Mouse (Mus musculus) heart, postnatal 4 days (tissue): Measurements from ENCODE around the gene Proca1. TPM values are rescaled to one million over a fixed set of nuclear protein-coding genes. Genes with fewer than 3 reads are reported as not detected.
A peak's percentile ranks its signal among the peaks of the same experiment; 100 is the strongest.

Source experiments
- DNase-seq: peaks from one replicate; pipeline ENCODE4 v3.0.0; 2021
- total RNA-seq, 2 experiments: library from RNA; stranded (reverse); gene quantifications; 2 replicates each; pipeline ENCODE4 v1.2.3; 2021

Gene Proca1
- 1 to 10 TPM in 1 of 2 experiments, under 1 TPM in 1; 0.81 to 1.4 TPM for total RNA-seq

DNA sequence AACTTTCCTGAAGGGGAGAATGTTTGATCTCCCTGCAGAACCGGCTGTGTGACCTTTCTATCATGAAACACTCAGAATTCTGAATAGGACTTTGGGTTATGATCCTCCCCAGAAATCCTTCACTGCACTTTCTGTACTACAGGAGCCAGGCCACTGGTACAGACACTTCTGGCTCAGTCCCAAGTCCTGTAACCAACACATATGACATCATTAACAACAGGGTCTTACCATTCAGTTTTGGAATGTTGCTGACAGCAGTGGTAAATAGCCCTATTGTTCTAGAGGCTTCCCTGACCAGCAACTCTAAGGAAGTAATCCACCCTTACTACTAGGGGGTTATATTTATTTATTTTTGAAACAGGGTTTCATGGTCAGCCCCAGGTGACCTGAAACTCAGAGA is at the start of gene Proca1:
TSS of gene Proca1 (plus strand) at position 280 of the 400 bp plus-strand sequence.
- no peak for DNase-seq

- DNase-seq = no peak
Observed at GRCm38 (mm10) chr11:78143520-78143919, 49.7 kb upstream of the Proca1 start.

- no peak for DNase-seq
Observed at GRCm38 (mm10) chr11:78146168-78146567, 47.0 kb upstream of the Proca1 start.

GRCm38 (mm10) chr11:78146707-78147543 is 46.3 kb upstream of the Proca1 start:
- peak; percentile 21 for DNase-seq

GRCm38 (mm10) chr11:78151161-78151560 is 42.0 kb upstream of the Proca1 start:
- peak; percentile 38 for DNase-seq

DNA sequence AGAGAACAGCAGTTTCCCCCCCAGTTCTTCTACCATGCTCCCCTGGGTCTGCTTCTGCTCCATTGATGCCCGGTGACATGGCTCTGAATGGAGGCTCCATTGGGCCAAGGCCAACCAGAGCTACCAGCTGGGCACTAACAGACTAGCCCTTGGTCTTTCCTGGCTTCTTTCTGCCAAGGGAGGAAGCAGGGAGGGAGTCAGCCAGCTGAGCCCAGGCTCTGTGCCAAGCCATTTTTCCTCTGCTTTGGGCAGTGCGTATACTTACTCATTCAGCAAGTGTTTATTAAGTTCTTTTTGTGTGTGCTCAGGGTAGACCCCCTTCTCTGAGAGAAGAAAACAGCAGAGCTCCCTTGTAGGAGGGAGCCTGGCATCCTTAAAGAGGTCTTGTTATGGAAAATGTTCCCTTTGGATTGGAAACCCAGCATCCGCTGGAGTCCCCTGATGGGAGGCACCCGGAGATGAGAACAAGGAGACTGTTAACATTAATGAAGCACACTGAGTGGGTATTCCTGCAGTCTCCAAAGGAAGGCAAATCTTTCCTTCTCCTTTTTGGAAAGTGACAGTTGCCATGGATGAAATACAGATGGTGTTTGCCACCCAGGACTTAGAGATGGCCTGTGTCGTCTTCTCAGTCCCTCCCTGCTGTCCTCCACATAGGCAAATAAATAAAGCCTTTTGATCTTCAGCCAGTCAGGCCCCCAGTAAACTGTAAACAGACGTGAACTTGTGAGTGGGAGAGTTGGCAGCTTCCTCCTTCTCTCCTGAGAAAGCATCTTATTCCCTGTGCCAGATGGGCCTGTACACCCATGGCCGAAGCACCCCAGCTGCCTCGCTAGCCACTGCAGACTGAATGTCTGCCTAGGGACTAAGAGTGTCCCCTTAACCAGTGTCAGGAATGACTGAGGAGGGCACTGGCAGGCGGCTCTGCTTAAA is 40.6 kb upstream of the Proca1 start:
- DNase-seq = peak; percentile 75

DNA sequence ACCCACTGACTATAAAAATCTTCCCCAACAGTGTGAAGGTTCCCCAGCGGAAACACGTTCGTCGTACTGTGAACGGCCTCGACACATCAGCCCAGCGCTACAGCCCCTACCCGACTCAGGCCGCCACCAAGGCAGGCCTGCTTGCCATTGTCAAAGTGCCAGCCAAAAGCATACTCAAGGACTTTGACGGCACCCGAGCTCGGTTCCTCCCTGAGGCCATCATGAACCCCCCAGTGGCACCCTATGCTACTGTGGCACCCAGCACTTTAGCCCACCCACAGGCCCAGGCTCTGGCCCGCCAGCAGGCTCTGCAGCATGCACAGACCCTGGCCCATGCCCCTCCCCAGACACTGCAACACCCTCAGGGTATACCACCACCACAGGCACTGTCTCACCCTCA is 39.4 kb upstream of the Proca1 start:
- DNase-seq = no peak

DNA sequence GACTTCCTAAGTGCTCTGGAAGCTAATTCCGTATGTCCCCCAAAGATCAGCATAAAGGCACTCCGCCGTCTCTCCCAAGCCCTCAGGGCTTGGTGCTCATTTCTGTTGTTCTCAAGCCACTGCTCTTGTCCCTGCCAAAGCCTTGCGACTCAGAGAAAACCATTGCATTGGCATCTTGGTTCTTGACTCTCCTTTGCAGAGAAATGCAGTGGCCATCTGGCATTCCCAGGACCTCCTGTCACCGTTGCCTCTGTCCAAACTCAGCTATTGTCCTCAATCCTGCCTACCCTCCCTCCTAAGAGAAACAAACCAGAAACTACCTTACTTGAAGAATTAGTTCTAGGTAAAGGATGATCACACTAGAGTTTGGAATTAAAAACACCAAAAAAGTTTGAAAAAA is 37.5 kb upstream of the Proca1 start:
- DNase-seq = no peak

GRCm38 (mm10) chr11:78156156-78156699 is 37.0 kb upstream of the Proca1 start:
- DNase-seq = no peak

- DNase-seq = peak; percentile 87
Observed at GRCm38 (mm10) chr11:78159096-78159495, 34.1 kb upstream of the Proca1 start.

- no peak for DNase-seq
Observed at GRCm38 (mm10) chr11:78159557-78159956, 33.6 kb upstream of the Proca1 start.

DNA sequence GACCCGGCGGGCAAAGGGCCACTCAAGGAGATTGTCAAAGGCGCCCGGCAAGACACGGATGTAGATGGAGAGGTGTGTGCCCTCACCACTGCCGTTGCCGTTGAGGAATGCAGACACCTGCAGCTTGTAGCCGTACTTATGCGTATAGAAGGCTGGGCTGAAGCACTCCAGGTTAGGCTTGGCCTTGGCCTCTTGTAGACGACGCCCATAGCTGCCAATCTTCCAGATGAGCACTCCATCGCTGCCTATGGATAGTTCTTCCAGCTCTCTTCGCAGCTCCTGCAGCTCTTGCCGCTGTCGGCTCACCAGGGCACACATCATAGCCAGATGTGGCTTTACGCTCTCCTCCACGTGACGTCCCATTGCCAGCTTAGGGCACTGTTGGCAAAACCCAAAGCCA is 33.0 kb upstream of the Proca1 start:
- DNase-seq = no peak

DNA sequence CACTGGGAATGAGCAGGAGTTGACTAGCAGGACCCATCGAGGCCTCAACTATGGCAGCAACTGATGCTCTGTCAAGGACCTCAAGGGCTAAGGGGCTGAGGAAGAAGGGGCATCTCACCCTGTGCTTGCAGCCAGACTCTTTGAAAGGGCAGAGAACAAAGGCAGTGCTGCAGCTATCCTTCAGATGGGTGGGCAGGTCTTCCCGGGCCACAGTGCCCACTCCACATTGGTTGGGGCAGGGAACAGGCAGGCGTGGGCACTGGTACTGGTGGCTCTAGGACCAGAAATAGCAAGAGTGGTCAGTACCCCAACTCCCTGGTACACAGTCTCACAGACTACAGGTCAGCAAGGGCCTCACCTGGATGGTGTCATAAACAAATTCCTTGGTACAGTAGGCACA is 32.5 kb upstream of the Proca1 start:
- DNase-seq = no peak

DNA sequence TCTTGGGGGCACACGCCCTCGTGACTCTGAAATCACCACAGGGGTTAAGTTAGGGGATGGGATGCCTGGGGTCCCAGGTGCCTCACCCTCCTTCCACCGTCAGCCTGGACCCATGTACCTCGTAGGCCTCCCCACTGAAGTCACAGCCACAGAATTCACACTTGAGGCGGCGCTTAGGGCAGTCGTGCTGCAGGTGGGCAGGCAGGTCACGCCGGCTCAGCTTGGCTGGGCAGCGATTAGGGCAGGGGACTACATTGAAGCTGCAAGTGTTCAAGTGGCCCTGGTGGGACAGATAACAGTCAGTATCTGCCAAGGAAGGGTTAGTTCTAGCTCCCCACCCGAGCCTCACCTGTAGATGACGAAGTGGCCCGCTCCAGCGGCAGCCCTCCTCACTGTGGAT is 32.0 kb upstream of the Proca1 start:
- DNase-seq = no peak

GRCm38 (mm10) chr11:78161968-78162367 is 31.2 kb upstream of the Proca1 start:
- no peak for DNase-seq

DNA sequence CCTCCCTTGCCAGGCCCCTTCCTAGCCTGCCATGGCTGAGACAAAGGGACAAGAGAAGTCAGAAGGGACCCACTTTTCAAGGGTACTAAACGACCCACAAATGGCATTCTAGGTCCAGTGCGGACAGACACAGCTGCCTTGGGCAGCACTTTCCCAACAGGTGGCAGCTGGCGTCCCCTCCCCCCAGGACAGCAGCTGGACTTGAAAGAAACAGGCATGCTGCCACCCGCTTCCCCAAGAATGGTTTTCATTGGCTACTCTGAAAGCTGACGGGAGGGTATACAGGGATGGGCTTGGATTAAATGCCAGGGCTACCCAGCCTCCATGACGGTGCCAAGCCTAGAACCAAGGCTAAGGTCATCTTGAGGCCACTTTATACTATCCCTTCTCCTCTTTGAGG is 30.7 kb upstream of the Proca1 start:
- DNase-seq = no peak

DNA sequence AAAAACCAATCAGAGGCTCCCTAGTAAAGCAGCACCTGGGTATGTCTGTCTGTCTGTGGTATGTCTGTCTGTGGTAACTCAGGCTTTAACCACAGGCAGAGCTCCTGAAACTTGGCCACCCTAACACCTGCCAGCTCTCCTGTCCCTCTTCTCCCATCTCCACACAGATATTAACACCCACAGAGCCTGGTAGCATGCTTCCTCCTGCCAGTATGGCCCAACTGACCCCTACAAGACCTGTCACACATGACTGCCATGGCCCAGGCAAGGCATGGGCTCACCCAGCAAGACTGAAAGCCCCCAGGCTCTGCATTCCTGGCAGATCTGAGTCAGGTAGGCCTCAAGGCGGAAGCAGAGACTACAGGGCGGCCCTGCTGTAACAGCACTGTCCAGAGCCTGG is 30.1 kb upstream of the Proca1 start:
- DNase-seq = no peak

DNA sequence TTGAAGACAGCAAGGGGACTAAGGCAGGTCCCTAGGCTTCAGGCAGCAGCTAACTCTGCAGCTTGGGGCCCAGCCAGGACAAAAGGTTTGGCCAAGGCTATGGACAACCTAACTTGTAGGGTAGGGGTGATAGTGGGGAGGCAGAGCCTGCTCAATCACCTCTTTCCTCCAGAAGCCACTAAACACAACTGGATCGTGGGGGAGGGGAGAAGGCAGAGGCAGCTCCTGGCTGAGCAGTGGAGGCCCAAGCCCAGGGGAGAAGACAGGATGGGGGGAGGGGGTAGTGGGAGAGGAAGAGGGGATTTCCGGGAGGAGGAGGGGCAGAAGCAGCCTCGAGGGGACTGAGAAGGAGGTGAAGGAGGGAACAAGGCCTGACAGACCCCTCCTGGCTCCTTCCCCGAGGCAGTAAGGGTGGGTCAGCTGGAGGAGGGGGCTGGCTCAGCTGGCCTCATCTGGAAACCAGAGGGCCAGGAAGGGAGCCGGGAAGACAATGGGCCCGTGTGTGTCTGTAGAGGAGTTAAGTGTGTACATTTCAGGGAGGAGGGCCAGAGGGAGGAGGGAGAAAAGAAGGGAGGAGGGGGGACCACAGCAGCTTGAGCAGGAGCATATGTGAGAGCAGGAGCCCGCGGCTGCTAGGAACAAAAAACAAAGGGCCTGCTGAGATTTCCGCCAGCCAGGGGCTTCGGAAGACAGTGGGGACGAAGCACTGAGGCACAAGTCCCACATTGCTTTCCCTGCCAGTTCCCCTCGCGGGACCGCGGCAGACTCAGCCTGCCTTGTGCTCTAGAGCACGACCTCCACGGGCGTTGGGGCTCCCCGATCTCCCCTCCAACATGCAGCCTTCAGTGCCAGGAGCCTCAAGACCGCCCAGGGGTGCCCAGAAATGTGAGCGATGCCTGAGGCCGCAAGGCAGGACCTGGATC is 29.2 kb upstream of the Proca1 start:
- peak; percentile 85 for DNase-seq

GRCm38 (mm10) chr11:78164604-78164923 is 28.6 kb upstream of the Proca1 start:
- DNase-seq = peak; percentile 28

DNA sequence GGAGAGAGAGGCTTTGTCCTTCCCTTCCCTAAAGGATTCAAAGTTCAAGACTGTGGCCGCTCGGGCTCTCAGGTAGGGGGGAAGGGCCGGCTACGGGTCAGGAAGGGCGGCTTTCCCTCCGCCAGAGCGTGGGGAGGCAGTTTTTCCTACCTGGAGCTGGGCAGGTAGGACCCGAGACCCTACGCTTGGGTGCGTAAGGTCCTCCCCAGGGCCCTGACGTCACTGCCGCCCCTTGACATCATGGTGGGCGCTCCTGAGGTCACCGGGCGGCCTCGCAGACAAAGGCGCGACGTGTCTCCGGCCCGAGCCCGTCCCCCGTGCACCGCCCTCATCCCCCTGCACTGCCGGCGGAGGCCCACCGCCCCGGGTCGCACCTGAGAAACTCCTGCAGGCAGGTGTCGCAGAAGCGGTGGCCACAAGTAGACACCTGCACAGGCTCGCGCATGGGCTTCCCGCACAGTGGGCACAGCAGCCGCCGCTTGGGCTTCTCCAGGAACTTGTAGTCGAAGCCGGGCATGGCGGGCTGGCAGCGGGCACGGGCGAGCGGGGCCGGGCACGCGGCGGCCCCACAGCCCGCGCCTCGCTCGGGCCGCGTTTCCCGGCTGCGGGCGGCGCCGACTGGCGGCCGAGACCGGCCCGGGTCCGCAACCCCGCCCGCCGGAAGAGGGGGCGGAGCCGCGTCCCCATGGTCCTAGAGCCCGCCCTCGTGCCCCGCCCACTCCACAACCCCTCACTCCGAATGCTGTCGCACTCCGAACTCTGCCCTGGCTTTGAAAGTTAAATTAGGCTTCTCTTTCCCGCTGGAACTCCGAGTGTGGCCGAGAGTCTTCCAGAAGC is 28.1 kb upstream of the Proca1 start, which contains the start of gene Traf4:
TSS of gene Traf4 (minus strand) at position 666 of the 837 bp plus-strand sequence.
- peak; percentile 87 for DNase-seq

GRCm38 (mm10) chr11:78165761-78166109 is 27.5 kb upstream of the Proca1 start:
- peak; percentile 69 for DNase-seq
